Mouse (Mus musculus) intestine, embryonic 16.5 days (tissue): ENCODE data around the gene Tspan32. TPM values are rescaled to one million over a fixed set of nuclear protein-coding genes. Genes with fewer than 3 reads are reported as not detected.

Source experiments
- ATAC-seq: fragments of 200-750 bp; cut with Nextera tagmentation; 2 replicates; pipeline ENCODE4 v1.8.0; 2017; ENCODE audit warnings: moderate TSS enrichment, moderate library complexity
- H3K27ac ChIP-seq: fragments of 300-500 bp; sonication (generic); 2 replicates; pipeline ENCODE4 v1.5.1; 2014; ENCODE audit warnings: mild to moderate bottlenecking, low read length
- H3K27me3 ChIP-seq: fragments of 300-500 bp; sonication (generic); replicated peaks from 2 replicates; pipeline ENCODE4 v1.6.1; 2014; ENCODE audit warnings: low read length, control low read depth, mixed read lengths; ENCODE audit not compliant: control insufficient read depth, insufficient read depth
- H3K36me3 ChIP-seq: fragments of 300-500 bp; sonication (generic); 2 replicates; pipeline ENCODE4 v1.6.1; 2014; ENCODE audit warnings: low read length, control low read depth; ENCODE audit not compliant: control insufficient read depth, insufficient read depth
- H3K4me1 ChIP-seq: fragments of 300-500 bp; sonication (generic); 2 replicates; pipeline ENCODE4 v1.6.1; 2014; ENCODE audit warnings: low read length, control low read depth, mixed read lengths; ENCODE audit not compliant: control insufficient read depth, insufficient read depth
- H3K4me2 ChIP-seq: fragments of 300-500 bp; sonication (generic); 2 replicates; pipeline ENCODE4 v1.6.1; 2014; ENCODE audit warnings: low read depth, low read length, control low read depth
- H3K4me3 ChIP-seq: fragments of 300-500 bp; sonication (generic); 2 replicates; pipeline ENCODE4 v1.5.1; 2014; ENCODE audit warnings: mild to moderate bottlenecking, low read length
- H3K9ac ChIP-seq: fragments of 300-500 bp; sonication (generic); 2 replicates; pipeline ENCODE4 v1.6.1; 2014; ENCODE audit warnings: low read depth, low read length
- H3K9me3 ChIP-seq: fragments of 300-500 bp; sonication (generic); 2 replicates; pipeline ENCODE4 v1.6.1; 2016; ENCODE audit warnings: low read length, control low read depth; ENCODE audit not compliant: control insufficient read depth
- WGBS: fragments of 180-500 bp; shearing (Covaris S2); extraction: QIAGEN DNeasy Blood & Tissue Kit; methylation state at CpG from one replicate; pipeline ENCODE4 v1.1.7; 2014; 5-methylcytosine and 5-hydroxymethylcytosine counted together
- polyA plus RNA-seq: library from polyadenylated mRNA; unstranded; fragments of >200 nt; fragmentation: Nextera tagmentation; extraction: Ambion mirVana; gene quantifications from 2 replicates; pipeline ENCODE4 v1.2.1, GENCODE M21; 2015

Gene Tspan32
- polyA plus RNA-seq, 1 experiment from 2014 or later = 3.1 TPM

GRCm38 (mm10) chr7:142985146-142985545, 19.7 kb upstream of the Tspan32 start:
- H3K9ac ChIP-seq = no peak overlapping the region
- no peaks in the 10 kb centered on the region for H3K36me3 ChIP-seq
- H3K9me3 ChIP-seq = no peaks in the 10 kb centered on the region
- H3K4me2 ChIP-seq = no peak overlapping the region
- no peaks in the 10 kb centered on the region; the same call in 1 of the 2 replicates for H3K27me3 ChIP-seq
- no peak overlapping the region for H3K4me3 ChIP-seq
- WGBS = 89% methylated on average over 4 of the region's 4 CpGs
- no peaks in the 10 kb centered on the region for H3K4me1 ChIP-seq
- ATAC-seq = no peak
- H3K27ac ChIP-seq = no peak overlapping the region

- H3K27ac ChIP-seq = no peak overlapping the region
- H3K27me3 ChIP-seq = no peaks in the 10 kb centered on the region; the same call in 1 of the 2 replicates
- ATAC-seq = no peak
- no peak overlapping the region for H3K4me3 ChIP-seq
- no peak overlapping the region for H3K4me2 ChIP-seq
- H3K9me3 ChIP-seq = no peaks in the 10 kb centered on the region
- H3K36me3 ChIP-seq = no peaks in the 10 kb centered on the region
- H3K4me1 ChIP-seq = no peaks in the 10 kb centered on the region
- WGBS = 65% methylated on average over 3 of the region's 3 CpGs
- no peak overlapping the region for H3K9ac ChIP-seq
These were observed 17.1 kb upstream of the Tspan32 start for GRCm38 (mm10) chr7:142987718-142988117.

- Histone ChIP-seq H3K4me1 (no peaks in the 10 kb centered on the region), H3K4me3 (no peak overlapping the region), H3K27ac (no peak overlapping the region), H3K9ac (no peak overlapping the region), H3K4me2 (no peak overlapping the region), H3K9me3 (no peaks in the 10 kb centered on the region), H3K36me3 (no peaks in the 10 kb centered on the region), H3K27me3 (no peaks in the 10 kb centered on the region; the same call in 1 of the 2 replicates)
- ATAC-seq = no peak
These were observed 9.8 kb upstream of the Tspan32 start for GRCm38 (mm10) chr7:142995004-142995403.

- Histone ChIP-seq H3K27me3 (no peaks in the 10 kb centered on the region; the same call in 1 of the 2 replicates), H3K9ac (no peak overlapping the region), H3K9me3 (no peaks in the 10 kb centered on the region), H3K4me1 (no peaks in the 10 kb centered on the region), H3K4me3 (no peak overlapping the region), H3K27ac (no peak overlapping the region), H3K36me3 (no peaks in the 10 kb centered on the region), H3K4me2 (no peak overlapping the region)
- WGBS = 68% methylated on average over 3 of the region's 3 CpGs
- ATAC-seq = peak; percentile 63
These were observed 9.1 kb upstream of the Tspan32 start for GRCm38 (mm10) chr7:142995630-142996338.

- Histone ChIP-seq H3K4me1 (no peaks in the 10 kb centered on the region), H3K27ac (no peak overlapping the region), H3K9ac (no peak overlapping the region), H3K27me3 (no peaks in the 10 kb centered on the region; the same call in 1 of the 2 replicates), H3K4me2 (no peak overlapping the region), H3K9me3 (no peaks in the 10 kb centered on the region), H3K36me3 (no peaks in the 10 kb centered on the region), H3K4me3 (no peak overlapping the region)
- 81% methylated on average over 2 of the region's 2 CpGs for WGBS
- ATAC-seq = no peak
These were observed 7.8 kb upstream of the Tspan32 start for GRCm38 (mm10) chr7:142996998-142997397.

GRCm38 (mm10) chr7:142997403-142998150, 7.3 kb upstream of the Tspan32 start:
- H3K4me1 ChIP-seq = no peaks in the 10 kb centered on the region
- no peak overlapping the region for H3K27ac ChIP-seq
- H3K27me3 ChIP-seq = no peaks in the 10 kb centered on the region; the same call in 1 of the 2 replicates
- 51% methylated on average over 3 of the region's 3 CpGs for WGBS
- no peaks in the 10 kb centered on the region for H3K9me3 ChIP-seq
- ATAC-seq = no peak
- no peak overlapping the region for H3K4me2 ChIP-seq
- no peaks in the 10 kb centered on the region for H3K36me3 ChIP-seq
- H3K4me3 ChIP-seq = no peak overlapping the region
- no peak overlapping the region for H3K9ac ChIP-seq

- Histone ChIP-seq H3K9me3 (no peaks in the 10 kb centered on the region), H3K4me1 (peaks cover 8% of the 10 kb centered on the region; the same call in 1 of the 2 replicates), H3K4me3 (no peak overlapping the region), H3K36me3 (no peaks in the 10 kb centered on the region), H3K27ac (no peak overlapping the region), H3K27me3 (no peaks in the 10 kb centered on the region; the same call in none of the 2 replicates), H3K9ac (no peak overlapping the region), H3K4me2 (no peak overlapping the region)
- peak; percentile 62 for ATAC-seq
- 23% methylated on average over 3 of the region's 3 CpGs for WGBS
These were observed 2.2 kb upstream of the Tspan32 start for GRCm38 (mm10) chr7:143002679-143003078.

GRCm38 (mm10) chr7:143005344-143006096, 674 bp downstream of the Tspan32 start:
- ATAC-seq = no peak; the same call in 1 of the 2 replicates
- WGBS = 85% methylated on average over 6 of the region's 6 CpGs

More at GRCm38 (mm10) chr7:143005344-143006096, 674 bp downstream of the Tspan32 start:
- H3K4me2 ChIP-seq = no peak overlapping the region
- peaks cover 29% of the 10 kb centered on the region for H3K4me1 ChIP-seq
- no peaks in the 10 kb centered on the region for H3K9me3 ChIP-seq
- no peak overlapping the region for H3K27ac ChIP-seq
- no peaks in the 10 kb centered on the region; the same call in 1 of the 2 replicates for H3K27me3 ChIP-seq
- H3K9ac ChIP-seq = peak overlapping the region; percentile 18; the same call in 1 of the 2 replicates
- no peaks in the 10 kb centered on the region for H3K36me3 ChIP-seq
- no peak overlapping the region for H3K4me3 ChIP-seq
